Mouse (Mus musculus) limb, embryonic 10.5 days (tissue): ENCODE data around the gene C2cd5. TPM values are rescaled to one million over a fixed set of nuclear protein-coding genes. Genes with fewer than 3 reads are reported as not detected.
A peak's percentile ranks its signal among the peaks of the same experiment; 100 is the strongest.

Experiments used
- DNase-seq: peaks from one replicate; pipeline ENCODE4 v3.0.0-alpha.2; 2017; ENCODE audit warnings: low spot score
- H3K27ac ChIP-seq: fragments of 300-500 bp; sonication (generic); 2 replicates; pipeline ENCODE4 v1.5.1; 2016; ENCODE audit warnings: mild to moderate bottlenecking
- H3K27me3 ChIP-seq: fragments of 300-500 bp; sonication (generic); 2 replicates; pipeline ENCODE4 v1.6.1; 2016; ENCODE audit warnings: low read depth, mild to moderate bottlenecking; ENCODE audit not compliant: poor library complexity, severe bottlenecking
- H3K36me3 ChIP-seq: fragments of 300-500 bp; sonication (generic); 2 replicates; pipeline ENCODE4 v1.6.1; 2016; ENCODE audit warnings: mild to moderate bottlenecking, moderate library complexity
- H3K4me1 ChIP-seq: fragments of 300-500 bp; sonication (generic); 2 replicates; pipeline ENCODE4 v1.6.1; 2016
- H3K4me3 ChIP-seq: fragments of 300-500 bp; sonication (generic); 2 replicates; pipeline ENCODE4 v1.5.1; 2016; ENCODE audit warnings: mild to moderate bottlenecking, moderate library complexity
- H3K9me3 ChIP-seq: fragments of 300-500 bp; sonication (generic); replicated peaks from 2 replicates; pipeline ENCODE4 v1.6.1; 2016; ENCODE audit warnings: mild to moderate bottlenecking
- whole genome bisulfite sequencing: fragments of 180-500 bp; shearing (Covaris S2); methylation state at CpG from one replicate; pipeline ENCODE4 v1.1.7; 2016; 5-methylcytosine and 5-hydroxymethylcytosine counted together
- polyA plus RNA-seq: library from polyadenylated mRNA; unstranded; fragments of >200 nt; fragmentation: Nextera tagmentation; extraction: Ambion mirVana; gene quantifications from 2 replicates; pipeline ENCODE4 v1.2.1, GENCODE M21; 2016

Gene C2cd5
- polyA plus RNA-seq, 1 experiment from 2014 or later: 45.3 TPM

DNA sequence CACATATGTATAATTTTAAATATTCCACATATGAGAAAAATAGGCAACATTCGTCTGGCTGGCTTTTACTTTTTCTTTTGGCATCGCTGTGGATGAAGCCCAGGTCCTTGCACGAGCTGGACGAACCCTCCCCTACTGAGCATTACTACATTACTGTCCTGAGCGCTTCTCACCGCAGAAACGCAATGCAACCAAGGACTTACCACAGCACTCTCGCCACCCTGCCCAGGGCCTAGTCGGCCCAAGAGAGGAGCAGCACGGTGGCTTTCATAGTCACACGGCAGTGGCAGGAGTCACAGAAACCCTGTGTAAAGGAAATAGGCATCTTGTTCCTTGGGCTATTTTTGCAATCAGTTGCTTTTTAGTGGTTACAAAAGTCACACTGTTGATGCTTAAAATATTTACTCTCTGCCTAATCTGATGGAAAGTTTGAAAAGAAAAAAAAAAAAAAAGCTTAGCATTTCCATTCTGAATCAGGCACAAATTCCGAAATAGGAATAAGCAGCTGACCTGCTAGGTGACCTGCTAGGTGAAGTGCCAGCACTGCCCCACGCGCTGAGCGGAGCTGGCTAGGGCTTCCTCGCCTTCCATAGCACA is 9.8 kb upstream of the C2cd5 start:
- DNase-seq: peak; percentile 25
- no peaks in the 10 kb centered on the region for H3K36me3 ChIP-seq
- H3K4me3 ChIP-seq: no peak overlapping the region
- peaks cover 5% of the 10 kb centered on the region for H3K4me1 ChIP-seq
- no peak overlapping the region for H3K27ac ChIP-seq
- 80% methylated on average over 16 of the region's 16 CpGs for WGBS
- no peaks in the 10 kb centered on the region for H3K9me3 ChIP-seq
- no peaks in the 10 kb centered on the region for H3K27me3 ChIP-seq

GRCm38 (mm10) chr6:143108031-143108430 is 8.1 kb upstream of the C2cd5 start:
- no peaks in the 10 kb centered on the region for H3K9me3 ChIP-seq
- H3K27ac ChIP-seq: no peak overlapping the region
- WGBS: 71% methylated on average over 13 of the region's 13 CpGs
- H3K4me3 ChIP-seq: no peak overlapping the region
- no peaks in the 10 kb centered on the region for H3K27me3 ChIP-seq
- peaks cover 6% of the 10 kb centered on the region for H3K4me1 ChIP-seq
- H3K36me3 ChIP-seq: no peaks in the 10 kb centered on the region
- DNase-seq: no peak

DNA sequence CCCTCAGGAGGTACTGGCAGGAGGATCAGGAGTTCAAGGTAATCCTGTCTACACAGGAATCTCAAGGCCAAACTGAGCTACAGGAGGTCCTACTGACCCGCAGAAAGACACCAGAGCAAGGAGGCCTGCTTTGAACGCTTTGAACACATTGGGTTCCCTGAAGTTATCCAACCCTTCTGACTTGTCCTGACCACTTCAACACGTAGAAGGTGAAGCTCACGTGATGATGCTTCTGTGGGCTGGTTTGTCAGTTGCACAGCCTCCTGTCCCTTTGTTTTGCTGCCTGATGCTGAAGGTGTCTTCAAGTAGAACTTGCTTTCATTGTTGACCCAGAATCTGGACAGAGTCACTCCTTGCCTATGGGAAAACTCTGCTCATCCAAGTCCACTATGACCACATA is 7.7 kb upstream of the C2cd5 start:
- WGBS: 96% methylated on average over 4 of the region's 4 CpGs
- Histone ChIP-seq H3K4me3 (no peak overlapping the region), H3K27ac (no peak overlapping the region), H3K27me3 (no peaks in the 10 kb centered on the region), H3K36me3 (no peaks in the 10 kb centered on the region), H3K9me3 (no peaks in the 10 kb centered on the region), H3K4me1 (peaks cover 10% of the 10 kb centered on the region)
- no peak for DNase-seq

DNA sequence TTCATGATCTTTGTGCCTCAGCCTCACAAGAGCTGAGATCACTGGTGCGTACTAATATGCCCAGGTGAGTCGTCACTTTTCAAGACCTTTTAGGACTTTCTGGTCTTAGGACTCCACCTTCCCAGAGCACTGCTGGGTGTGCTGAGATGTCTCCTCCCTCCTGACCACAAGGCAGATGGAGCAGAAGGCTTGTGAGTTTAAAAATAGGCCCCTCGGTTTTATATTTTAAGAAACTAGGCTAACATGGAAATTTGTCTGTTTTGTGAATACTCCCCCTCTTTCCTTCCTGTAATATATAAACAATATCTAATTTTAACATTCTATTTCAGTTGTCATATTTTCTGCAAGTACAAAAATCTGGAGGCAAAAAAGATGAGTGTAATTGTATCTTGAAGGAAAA is 5.8 kb upstream of the C2cd5 start:
- no peak for DNase-seq
- Histone ChIP-seq H3K4me3 (no peak overlapping the region), H3K36me3 (no peaks in the 10 kb centered on the region), H3K9me3 (no peaks in the 10 kb centered on the region), H3K27me3 (no peaks in the 10 kb centered on the region), H3K4me1 (peaks cover 19% of the 10 kb centered on the region), H3K27ac (no peak overlapping the region)
- 92% methylated on average over 3 of the region's 3 CpGs for WGBS

DNA sequence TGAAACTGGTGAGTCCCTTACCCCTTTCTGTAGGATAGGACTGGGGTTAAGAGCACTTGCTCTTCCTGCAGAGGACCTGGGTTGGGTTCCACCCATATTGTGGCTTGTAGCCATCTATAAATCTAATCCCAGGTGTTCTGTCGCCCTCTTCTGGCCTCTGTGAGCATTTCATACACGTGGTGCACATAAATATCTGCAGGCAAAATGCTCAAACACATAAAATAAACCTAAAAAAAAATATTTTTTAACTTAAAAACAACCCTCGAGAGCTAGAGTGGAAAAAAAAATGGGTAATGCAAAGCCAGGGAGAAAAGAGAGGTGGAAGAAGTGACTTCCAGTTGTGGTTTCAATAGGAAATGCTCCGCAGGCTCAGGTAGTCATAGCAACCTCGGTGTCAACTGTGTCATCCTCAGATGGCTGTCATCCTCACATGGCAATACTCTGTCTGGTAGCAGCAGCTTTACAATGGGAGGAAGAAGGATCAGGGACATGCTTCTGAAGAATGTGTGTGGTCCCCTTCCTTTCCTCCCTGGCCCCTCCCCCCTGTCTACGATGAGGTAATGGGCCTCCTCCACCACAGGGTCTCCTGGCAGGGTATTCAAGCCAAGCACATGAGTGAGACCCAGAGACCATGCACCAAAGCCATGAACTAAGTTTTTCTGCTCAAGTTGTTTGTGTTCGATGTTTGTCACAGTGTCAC is 4.2 kb upstream of the C2cd5 start:
- H3K27me3 ChIP-seq: no peaks in the 10 kb centered on the region
- H3K4me1 ChIP-seq: peaks cover 26% of the 10 kb centered on the region
- DNase-seq: no peak
- no peaks in the 10 kb centered on the region for H3K36me3 ChIP-seq
- no peak overlapping the region for H3K4me3 ChIP-seq
- no peak overlapping the region for H3K27ac ChIP-seq
- 76% methylated on average over 7 of the region's 7 CpGs for WGBS
- H3K9me3 ChIP-seq: no peaks in the 10 kb centered on the region

DNA sequence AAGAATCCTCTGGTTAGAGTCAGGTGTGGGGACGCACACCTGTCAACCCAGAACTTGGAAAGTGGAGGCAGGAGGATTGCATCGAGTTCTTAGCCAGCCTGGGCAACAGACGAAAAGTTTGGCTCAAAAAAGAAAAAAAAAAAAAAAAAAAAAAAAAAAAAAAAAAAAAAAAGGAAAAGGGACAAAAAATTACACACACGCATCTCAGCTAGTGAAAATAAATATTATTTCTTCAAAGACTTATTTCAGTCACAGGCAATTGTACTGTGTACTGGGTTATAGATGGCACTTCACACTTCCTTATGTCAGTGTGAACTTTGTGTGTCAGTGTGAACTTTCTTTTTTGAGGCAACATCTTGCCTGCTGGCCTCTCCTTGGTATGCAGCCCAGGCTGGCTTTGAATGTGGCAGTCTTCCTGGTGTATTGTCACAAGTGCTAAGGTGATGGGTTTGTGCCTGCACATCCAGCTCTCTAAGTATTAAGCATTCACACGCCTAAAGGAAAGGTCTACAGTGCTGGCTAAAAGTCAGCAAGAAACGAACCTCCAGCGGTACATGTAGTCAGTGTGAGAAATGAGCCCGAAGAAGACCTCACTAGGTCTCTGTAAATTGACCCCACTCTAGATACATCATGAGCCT is 656 bp upstream of the C2cd5 start:
- peak overlapping the region; percentile 96 for H3K27ac ChIP-seq
- H3K4me3 ChIP-seq: peak overlapping the region; percentile 97
- no peak for DNase-seq
- no peaks in the 10 kb centered on the region for H3K9me3 ChIP-seq
- H3K27me3 ChIP-seq: no peaks in the 10 kb centered on the region
- 54% methylated on average over 8 of the region's 8 CpGs for WGBS
- H3K4me1 ChIP-seq: peaks cover 43% of the 10 kb centered on the region
- H3K36me3 ChIP-seq: peaks cover 20% of the 10 kb centered on the region

- Histone ChIP-seq H3K27me3 (no peaks in the 10 kb centered on the region), H3K36me3 (peaks cover 29% of the 10 kb centered on the region), H3K9me3 (no peaks in the 10 kb centered on the region), H3K4me1 (peaks cover 48% of the 10 kb centered on the region), H3K27ac (peak overlapping the region; percentile 96), H3K4me3 (peak overlapping the region; percentile 97)
- DNase-seq: no peak
- WGBS: under 1% methylated on average over 32 of the region's 32 CpGs
Measured at GRCm38 (mm10) chr6:143099281-143099680, 660 bp downstream of the C2cd5 start.

GRCm38 (mm10) chr6:143095126-143095525 is 4.8 kb downstream of the C2cd5 start:
- H3K36me3 ChIP-seq: peaks cover 58% of the 10 kb centered on the region
- no peaks in the 10 kb centered on the region for H3K27me3 ChIP-seq
- H3K27ac ChIP-seq: no peak overlapping the region
- H3K4me1 ChIP-seq: peaks cover 29% of the 10 kb centered on the region
- H3K9me3 ChIP-seq: no peaks in the 10 kb centered on the region
- no peak for DNase-seq
- no peak overlapping the region for H3K4me3 ChIP-seq
- WGBS: 79% methylated on average over 11 of the region's 11 CpGs

GRCm38 (mm10) chr6:143092856-143093255 is 7.1 kb downstream of the C2cd5 start:
- WGBS: 72% methylated on average over 4 of the region's 4 CpGs
- Histone ChIP-seq H3K27ac (no peak overlapping the region), H3K36me3 (peaks cover 80% of the 10 kb centered on the region), H3K27me3 (no peaks in the 10 kb centered on the region), H3K9me3 (no peaks in the 10 kb centered on the region), H3K4me1 (peaks cover 19% of the 10 kb centered on the region), H3K4me3 (no peak overlapping the region)
- peak; percentile 22 for DNase-seq

DNA sequence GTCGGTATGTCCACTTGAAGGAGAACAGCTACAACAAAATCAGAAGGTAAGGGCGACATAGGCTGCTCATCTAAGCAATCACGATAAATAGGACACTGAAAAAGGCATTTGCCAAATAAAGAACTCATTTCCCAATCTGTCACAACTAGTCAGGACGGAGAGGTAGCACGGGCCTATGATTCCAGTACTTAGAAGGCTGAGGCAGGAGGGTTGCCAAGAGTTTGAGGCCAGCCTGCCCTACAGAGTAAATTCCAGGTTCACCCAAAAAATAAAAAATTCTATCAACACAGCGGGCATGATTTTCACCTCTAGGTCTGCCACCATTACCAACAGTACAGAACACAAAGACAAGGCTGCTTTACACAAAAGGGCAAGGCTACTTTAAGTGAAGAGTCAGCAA is 8.9 kb downstream of the C2cd5 start:
- H3K4me3 ChIP-seq: no peak overlapping the region
- H3K27ac ChIP-seq: no peak overlapping the region
- H3K27me3 ChIP-seq: no peaks in the 10 kb centered on the region
- 93% methylated on average over 6 of the region's 6 CpGs for WGBS
- DNase-seq: no peak
- H3K4me1 ChIP-seq: peaks cover 8% of the 10 kb centered on the region
- H3K36me3 ChIP-seq: peaks cover 83% of the 10 kb centered on the region
- H3K9me3 ChIP-seq: no peaks in the 10 kb centered on the region

DNA sequence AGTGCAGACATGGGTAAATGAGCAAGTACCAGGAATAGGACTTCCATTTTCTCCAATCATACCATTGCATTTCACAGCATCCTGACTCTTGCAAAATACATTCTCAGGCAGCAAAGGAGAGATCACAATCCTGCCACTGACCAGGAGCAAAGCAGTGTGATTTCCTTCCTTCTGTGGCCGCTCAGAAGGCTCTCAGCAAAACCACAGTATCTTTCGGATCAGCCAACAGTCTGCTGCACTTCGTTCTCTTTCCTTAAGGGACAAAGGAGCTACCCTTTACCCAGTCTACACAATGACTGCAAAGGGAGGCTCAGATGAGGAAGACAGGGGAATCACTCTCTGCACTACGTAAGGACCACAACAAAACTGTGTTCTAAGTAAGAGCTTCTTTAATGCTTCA is 12.6 kb downstream of the C2cd5 start:
- no peaks in the 10 kb centered on the region for H3K4me1 ChIP-seq
- H3K27me3 ChIP-seq: no peaks in the 10 kb centered on the region

GRCm38 (mm10) chr6:143085898-143086297 is 14.0 kb downstream of the C2cd5 start:
- H3K9me3 ChIP-seq: no peaks in the 10 kb centered on the region
- no peaks in the 10 kb centered on the region for H3K4me1 ChIP-seq
- DNase-seq: no peak
- H3K4me3 ChIP-seq: no peak overlapping the region
- peaks cover 94% of the 10 kb centered on the region for H3K36me3 ChIP-seq
- 93% methylated on average over 1 of the region's 1 CpGs for WGBS
- no peaks in the 10 kb centered on the region for H3K27me3 ChIP-seq
- H3K27ac ChIP-seq: no peak overlapping the region

More for the DNA sequence above, 12.6 kb downstream of the C2cd5 start:
- DNase-seq: no peak
- H3K27ac ChIP-seq: no peak overlapping the region
- H3K36me3 ChIP-seq: peaks cover 98% of the 10 kb centered on the region
- 94% methylated on average over 4 of the region's 4 CpGs for WGBS
- no peaks in the 10 kb centered on the region for H3K9me3 ChIP-seq
- H3K4me3 ChIP-seq: no peak overlapping the region

GRCm38 (mm10) chr6:143084314-143085025 is 15.5 kb downstream of the C2cd5 start:
- Histone ChIP-seq H3K36me3 (peaks cover 87% of the 10 kb centered on the region), H3K27ac (no peak overlapping the region), H3K4me3 (no peak overlapping the region), H3K4me1 (no peaks in the 10 kb centered on the region), H3K9me3 (no peaks in the 10 kb centered on the region), H3K27me3 (no peaks in the 10 kb centered on the region)
- 86% methylated on average over 2 of the region's 2 CpGs for WGBS
- peak; percentile 20 for DNase-seq
